Mouse (Mus musculus) kidney, adult 2 months (tissue): Measurements from ENCODE around the gene Rab23.

ENCODE experiments used
- CTCF ChIP-seq: fragments of 200-500 bp; conservative IDR thresholded peaks from 2 replicates; pipeline ENCODE4 v1.5.1; 2011; ENCODE audit warnings: low read depth, mild to moderate bottlenecking, control low read depth, low read length, moderate library complexity, mixed read lengths; ENCODE audit not compliant: insufficient read depth, insufficient read length
- POLR2A ChIP-seq: fragments of 200-500 bp; IDR thresholded peaks from one replicate; pipeline ENCODE4 v1.6.1; 2011; ENCODE audit warnings: low read depth, low read length, control low read depth

- TF ChIP-seq POLR2A (no peak), CTCF (no peak)
Observed at GRCm38 (mm10) chr1:33689446-33690086, 30.1 kb upstream of the Rab23 start.
